Mouse (Mus musculus) ovary, postnatal 14 days (tissue): Measurements from ENCODE around the gene Cmtm8.

Experiments used
- DNase-seq: peaks from one replicate; pipeline ENCODE4 v3.0.0; 2022; ENCODE audit warnings: low spot score

Gene Cmtm8

GRCm38 (mm10) chr9:114844017-114844662 lies at the start of gene Cmtm8:
Gene Cmtm8 (minus strand): TSS chr9:114844156.
- DNase-seq, result peak; percentile 51

GRCm38 (mm10) chr9:114892974-114893373 lies 49.0 kb upstream of the Cmtm8 start:
- no peak for DNase-seq

GRCm38 (mm10) chr9:114890377-114890776 lies 46.4 kb upstream of the Cmtm8 start:
- no peak for DNase-seq

DNA sequence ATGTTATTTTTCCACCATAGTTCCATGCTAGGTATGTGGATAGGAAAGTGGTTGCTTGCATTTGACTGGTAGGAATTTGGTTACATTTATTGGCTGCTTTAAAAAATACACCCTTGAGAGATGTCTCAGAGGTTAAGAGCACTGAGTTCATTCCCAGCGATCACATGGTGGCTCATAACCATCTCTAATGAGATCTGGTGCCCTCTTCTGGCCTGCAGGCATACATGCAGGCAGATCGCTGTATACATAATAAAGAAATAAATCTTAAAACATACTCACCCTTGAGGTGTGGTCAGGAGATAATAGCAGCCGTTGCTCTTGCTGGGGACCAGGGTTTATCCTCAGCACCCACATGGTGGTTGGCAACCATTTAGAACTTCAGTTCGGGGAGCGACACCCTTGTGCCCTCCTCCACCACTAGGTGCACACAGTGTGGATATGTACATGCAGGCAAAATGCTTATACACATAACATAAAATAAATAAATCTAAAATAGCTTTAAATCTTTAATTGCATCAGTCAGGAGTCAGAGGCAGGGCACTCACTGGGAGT lies 45.0 kb upstream of the Cmtm8 start:
- no peak for DNase-seq

DNA sequence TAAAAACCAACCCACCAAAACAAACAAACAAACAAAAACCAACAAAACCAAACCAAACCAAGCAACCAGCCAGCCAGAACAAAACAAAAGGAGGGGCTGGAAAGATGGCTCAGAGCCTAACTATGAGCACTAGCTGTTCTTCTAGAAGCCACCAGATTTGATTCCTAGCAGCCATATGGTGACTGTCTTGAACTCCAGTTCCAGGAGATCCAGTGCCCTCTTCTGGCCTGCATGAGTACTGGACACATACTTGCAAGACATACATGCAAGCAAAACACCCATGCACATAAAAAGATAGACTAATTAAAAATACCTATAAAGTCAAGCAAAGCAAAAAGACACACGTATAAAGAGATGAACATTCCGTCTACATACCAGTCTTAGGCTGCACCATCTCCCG lies 43.7 kb upstream of the Cmtm8 start:
- DNase-seq, result no peak

GRCm38 (mm10) chr9:114885991-114886662 lies 42.2 kb upstream of the Cmtm8 start:
- DNase-seq, result no peak

GRCm38 (mm10) chr9:114885564-114885963 lies 41.6 kb upstream of the Cmtm8 start:
- DNase-seq, result no peak

GRCm38 (mm10) chr9:114881977-114882376 lies 38.0 kb upstream of the Cmtm8 start:
- no peak for DNase-seq

DNA sequence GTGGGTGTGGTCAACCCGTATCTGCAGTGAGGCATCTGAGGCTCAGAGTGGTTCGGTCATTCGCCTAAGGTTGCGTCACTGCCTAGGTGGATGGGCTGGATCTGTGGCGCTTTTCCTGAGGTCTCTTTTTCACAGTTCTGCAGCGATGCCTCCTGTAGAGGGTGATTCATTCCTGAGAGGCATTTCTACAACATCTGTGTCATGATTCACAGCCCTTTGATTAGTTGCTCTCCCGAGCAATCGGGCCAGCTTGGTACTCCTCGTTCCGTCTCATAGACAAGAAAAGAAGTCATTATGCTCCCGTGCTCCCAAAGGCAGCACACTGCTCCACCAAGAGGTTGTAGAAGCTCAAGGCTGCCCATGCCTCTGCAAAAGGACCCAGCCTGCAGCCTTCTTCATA lies 11.4 kb upstream of the Cmtm8 start:
- peak; percentile 22 for DNase-seq

GRCm38 (mm10) chr9:114854686-114855085 lies 10.7 kb upstream of the Cmtm8 start:
- DNase-seq, result no peak

- DNase-seq, result no peak
These were observed 9.4 kb upstream of the Cmtm8 start for GRCm38 (mm10) chr9:114853336-114853735.

DNA sequence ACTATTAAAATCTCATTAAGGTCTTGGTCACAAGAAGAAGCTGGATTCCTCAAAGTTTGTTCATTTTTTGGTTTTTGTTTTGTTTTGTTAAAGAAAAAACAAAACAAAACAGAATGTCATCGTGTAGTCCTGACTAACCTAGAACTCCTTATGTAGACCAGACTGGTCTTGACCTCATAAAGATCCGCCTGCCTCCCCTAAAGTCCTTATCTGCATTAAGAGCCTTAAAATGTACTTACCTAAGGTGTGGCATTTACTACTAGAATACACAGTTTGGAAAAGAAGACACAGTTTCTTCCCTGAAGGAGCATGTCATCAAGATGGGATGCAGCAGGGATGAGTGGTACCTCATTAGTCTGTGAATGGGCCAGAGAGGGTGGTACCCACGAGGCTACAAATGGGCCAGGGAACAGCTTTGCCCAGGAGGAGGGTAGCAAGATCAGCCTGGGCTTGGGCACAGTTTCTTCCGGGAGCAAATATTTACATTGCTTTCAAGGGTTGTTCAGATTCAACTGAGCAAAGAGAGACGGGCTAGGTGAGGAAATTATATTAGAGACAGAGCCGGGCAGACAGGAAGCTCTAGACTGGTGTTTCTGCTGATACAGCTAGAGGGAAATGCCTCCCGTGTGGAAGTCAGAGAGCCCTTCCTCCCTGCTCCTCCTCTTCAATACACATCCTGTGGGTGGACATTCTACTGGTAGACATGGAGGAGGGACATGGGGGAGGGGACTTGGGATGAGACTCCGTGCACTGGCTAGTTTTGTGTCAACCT lies 7.6 kb upstream of the Cmtm8 start:
- no peak for DNase-seq

- peak; percentile 15 for DNase-seq
These were observed 331 bp downstream of the Cmtm8 start for GRCm38 (mm10) chr9:114843634-114844016.

DNA sequence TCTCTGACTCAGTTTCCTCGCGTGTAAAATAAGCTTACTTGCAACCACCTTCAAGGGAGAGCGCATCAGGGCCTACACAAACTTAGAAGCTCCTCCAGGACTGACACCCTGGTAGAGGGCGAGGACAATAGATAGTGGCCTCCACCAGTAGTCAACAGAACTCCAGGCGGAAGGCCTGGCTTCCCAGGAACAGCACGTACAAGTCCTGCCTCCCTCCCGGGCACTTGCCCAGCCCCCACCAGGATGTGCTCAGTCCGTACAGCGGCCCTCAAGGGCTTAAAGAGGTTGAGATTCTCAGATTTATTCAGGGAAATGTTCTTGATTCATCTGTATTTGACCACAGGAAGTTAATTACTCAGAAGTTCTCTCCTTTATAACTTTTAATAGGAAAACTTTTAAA lies 1.1 kb downstream of the Cmtm8 start:
- DNase-seq, result no peak

- no peak for DNase-seq
These were observed 1.7 kb downstream of the Cmtm8 start for GRCm38 (mm10) chr9:114842269-114842668.

DNA sequence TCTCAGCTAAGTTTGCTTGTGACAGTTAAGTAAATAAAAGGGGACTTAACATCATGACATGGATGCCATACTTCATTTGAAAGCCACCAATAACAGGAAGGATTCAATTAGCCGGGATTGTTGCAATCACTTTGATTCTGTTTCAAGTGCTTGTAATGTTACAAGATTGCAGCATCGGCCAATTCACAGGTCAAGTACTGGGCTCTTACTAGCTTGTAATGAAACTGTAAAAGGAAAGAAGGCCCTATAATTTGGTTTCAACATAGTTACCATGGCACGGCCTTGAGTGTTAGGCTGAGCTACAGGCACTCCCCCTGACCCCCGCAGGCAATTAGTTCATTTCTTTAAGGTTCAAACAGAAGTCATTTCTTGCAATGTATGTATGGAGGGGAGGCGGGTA lies 5.1 kb downstream of the Cmtm8 start:
- no peak for DNase-seq

DNA sequence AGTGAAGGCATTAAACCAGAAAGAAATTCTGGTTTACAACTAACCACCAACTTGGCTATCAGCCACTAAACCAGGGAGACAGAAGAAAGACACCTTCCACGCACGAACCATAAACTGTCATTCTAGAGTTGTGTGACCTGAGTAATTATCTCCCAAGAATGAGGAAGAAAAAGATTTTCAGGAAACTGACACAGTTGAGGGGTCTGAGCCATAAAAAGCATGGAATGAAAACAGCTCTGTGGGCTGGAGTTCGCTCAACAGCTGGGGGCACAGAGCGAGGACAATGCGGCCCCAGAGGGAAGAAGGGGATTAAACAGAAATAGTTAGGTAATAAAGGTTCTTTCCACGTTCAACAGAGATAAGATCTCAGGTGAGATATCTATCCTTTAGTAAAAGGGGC lies 12.4 kb downstream of the Cmtm8 start:
- no peak for DNase-seq

- no peak for DNase-seq
These were observed 13.6 kb downstream of the Cmtm8 start for GRCm38 (mm10) chr9:114830351-114830750.

GRCm38 (mm10) chr9:114829669-114830068 lies 14.3 kb downstream of the Cmtm8 start:
- DNase-seq, result no peak

GRCm38 (mm10) chr9:114828377-114828776 lies 15.6 kb downstream of the Cmtm8 start:
- no peak for DNase-seq

- DNase-seq, result no peak
These were observed 16.6 kb downstream of the Cmtm8 start for GRCm38 (mm10) chr9:114827242-114827852.

DNA sequence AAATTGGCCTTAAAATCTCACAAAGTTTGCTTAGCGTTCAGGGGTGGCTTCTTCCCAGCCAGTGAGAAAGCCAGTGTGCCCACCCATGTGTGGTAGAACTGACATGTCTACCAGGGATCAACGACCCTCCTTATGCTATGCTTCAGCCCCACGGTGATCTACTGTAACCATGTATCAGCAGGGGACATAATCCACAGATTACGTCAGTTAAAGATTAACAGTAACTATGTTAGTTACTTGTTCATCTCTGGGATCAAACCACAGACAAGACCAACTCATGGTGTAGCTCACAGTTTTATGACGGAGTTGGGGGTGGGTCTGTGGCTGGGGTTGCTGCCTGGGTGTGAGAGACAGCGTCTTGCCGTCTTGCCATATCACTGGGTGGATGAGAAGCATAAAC lies 19.8 kb downstream of the Cmtm8 start:
- no peak for DNase-seq
